Mouse (Mus musculus) layer of hippocampus, adult 9-11 months (tissue): ENCODE data around the gene Sstr4.
A peak's percentile ranks its signal among the peaks of the same experiment; 100 is the strongest.

Source experiments
- DNase-seq: peaks from one replicate; pipeline ENCODE4 v3.0.0; 2022

Sstr4 gene

GRCm38 (mm10) chr2:148396209-148396608 is 1.1 kb downstream of the Sstr4 start:
- no peak for DNase-seq

- DNase-seq = no peak
Measured at GRCm38 (mm10) chr2:148397015-148397783, 2.1 kb downstream of the Sstr4 start.

DNA sequence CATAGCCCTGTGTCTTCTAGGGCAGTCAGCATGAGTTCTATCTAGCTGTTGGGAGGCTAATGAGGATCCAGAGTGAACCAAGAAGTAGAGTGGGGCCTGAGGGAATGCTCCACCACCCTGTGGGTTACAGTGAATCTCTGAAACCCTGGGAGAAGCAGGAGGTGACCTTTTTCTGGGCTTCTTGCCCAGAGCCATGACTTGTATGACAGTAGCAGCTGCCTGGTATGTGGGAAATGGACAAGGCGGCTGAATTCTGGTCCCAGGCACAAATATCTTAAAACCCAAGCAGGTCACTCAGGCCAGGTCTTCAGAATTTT is 2.6 kb downstream of the Sstr4 start:
- no peak for DNase-seq

GRCm38 (mm10) chr2:148398901-148399685 is 3.9 kb downstream of the Sstr4 start:
- DNase-seq = no peak

DNA sequence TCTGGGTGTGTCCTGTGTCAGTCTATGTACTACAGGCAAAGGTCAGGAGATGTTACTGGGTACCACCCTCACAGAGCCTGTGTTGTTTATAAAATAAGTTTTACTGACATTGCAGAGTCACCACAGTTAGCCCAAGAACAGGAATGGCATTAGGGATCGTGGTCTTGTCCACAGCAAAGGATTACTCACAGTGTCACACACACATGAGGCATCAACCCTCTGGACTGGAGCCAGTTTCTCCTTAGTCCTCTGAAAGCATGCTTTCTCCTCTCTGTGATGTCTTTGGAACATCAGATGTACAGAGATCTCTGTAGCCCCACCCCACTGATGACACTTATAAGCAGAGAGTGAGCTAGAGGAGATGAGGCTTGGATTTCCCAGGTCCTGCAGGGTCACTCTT is 7.1 kb downstream of the Sstr4 start:
- no peak for DNase-seq

DNA sequence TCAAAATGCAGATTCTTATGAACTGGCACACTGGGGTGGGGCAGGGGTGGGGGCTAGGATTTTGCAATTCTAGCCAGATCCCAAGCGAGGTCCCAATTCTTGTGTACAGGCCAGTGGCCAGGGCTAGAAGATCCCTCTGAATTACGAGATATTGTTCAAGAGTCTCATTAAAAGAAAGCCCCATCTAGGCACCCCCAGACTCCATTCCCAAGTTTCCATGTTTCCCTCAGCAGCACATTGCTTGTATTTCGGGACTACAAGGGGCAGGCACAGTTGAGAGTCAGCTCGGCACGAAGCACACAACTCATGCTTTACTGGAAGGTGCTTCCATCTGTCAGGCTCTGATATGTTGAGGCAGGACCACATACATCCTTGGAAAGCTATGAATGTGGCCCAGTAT is 9.8 kb downstream of the Sstr4 start:
- DNase-seq = no peak

DNA sequence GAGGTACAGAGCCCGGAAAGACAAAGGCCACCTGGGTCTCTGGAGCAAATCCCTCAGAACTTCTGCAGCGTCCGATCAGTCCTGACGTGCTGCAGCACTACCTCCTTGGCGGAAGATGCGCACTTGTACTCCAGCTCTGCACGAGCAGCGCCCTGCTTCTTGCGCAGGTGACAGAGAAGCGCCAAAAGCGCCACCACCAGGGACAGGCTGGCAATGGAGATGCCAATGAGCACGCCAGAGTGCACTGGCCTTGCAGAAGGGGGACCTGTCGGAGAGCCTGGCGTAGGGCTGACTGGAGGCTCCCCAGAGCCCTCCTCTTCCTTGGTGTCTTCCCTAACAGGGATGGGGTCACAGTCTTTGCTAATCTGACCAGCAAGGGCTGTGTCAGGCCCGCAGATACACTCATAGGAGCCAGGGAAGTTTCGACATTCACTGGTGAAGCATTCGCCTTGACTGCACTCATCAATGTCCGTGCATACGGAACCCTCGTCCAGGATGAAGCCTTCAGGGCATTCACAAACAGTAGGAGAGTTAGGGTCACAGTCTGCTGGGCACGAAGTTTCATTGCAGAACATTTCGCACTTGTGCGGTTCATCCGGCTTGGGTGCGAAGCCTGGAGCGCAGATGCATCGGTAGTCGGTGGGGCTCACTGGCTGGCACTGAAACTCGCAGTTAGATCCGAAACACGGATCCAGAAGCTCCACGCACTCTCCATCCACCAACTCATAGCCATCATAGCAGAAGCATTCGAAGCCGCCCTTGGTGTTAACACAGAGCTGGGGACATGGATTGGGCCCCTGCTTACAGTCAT is 11.2 kb downstream of the Sstr4 start:
- no peak for DNase-seq

DNA sequence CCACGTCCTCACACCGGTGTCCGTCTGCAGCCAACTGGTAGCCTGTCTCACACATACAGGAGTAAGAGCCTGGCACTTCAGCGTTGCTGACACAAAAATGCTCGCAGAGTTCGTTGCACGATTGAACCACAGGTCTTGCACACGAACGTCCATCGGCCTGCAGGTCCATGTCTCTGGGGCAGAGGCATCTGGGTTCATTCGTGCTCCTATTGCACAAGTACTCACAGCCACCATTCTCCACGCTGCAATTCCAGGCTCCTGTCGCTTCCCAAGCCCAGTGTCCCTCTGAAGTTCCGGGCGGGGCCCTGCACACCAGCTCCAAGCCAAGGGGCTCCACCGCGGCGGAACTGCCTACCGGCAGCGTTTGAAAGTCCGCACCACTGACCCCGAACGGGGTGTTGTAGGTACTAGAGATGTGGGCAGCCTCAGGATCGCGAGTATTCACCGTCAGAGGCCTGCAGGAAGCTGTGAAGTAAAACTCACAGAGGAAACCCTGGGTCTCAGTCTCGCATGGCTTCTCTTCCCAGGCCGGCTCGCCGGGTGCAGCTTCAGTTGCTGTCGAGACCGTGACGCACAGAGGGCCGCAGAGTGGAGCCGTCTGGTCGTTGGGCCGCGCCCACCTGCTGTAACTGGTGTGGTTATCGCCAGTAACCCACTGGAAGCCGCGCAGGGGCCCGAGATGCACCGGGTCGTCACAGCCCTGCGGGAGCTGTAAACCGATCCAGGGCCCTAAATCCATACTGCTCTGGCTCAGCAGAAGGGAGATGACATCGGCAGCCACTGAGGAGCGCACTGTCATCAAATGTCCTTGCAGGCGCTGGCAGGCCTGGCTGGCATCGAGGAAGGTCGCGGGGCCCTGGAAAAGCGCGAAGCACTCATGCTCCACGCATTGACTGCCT is 12.1 kb downstream of the Sstr4 start:
- DNase-seq = no peak

DNA sequence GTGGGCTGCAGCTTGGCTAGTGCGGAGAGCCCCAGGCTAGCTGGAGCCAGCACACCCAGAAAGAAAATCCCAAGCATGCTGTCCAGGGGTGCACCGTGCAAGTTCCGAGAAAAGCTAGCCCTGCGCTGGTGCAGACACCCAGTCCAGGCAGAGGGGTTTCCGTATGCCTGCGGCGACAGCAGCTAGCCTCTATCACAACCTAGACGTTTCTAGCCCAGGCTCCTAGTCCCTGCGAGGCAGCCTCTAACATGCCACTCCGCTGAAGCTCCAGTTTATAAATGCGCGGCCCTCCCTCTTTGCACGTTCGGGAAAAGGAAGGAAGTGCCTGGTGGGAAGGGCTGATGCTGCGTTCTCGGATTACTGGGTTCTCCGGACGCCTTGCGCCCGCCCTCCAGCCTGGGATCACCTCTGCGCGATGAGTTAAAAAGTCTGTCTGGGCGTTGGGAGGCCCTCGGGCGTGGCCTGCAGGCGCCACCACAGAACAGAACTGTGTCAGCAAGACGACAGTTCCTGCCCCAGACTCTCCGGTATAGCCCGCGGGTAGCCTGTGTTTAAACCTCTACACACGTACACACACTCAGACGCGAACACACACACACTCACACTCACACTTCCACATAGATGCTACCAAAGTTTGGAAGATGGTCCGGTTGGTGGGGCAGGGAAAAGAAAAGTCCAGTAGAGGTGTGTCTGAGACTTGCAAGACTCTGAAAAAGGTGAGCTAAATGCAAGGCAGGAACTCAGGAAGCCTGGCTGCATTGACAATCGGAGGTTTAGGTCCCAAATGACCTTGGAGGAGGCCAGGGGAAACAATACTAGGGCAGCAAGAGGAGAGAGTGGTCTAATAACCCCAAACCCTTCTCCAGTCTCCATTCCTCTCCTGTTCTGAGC is 13.0 kb downstream of the Sstr4 start, which contains the start of gene Thbd:
Thbd (minus strand) TSS at position 319 of the 891 bp plus-strand sequence.
- DNase-seq = no peak

GRCm38 (mm10) chr2:148408761-148409120 is 13.6 kb downstream of the Sstr4 start:
- DNase-seq = no peak

DNA sequence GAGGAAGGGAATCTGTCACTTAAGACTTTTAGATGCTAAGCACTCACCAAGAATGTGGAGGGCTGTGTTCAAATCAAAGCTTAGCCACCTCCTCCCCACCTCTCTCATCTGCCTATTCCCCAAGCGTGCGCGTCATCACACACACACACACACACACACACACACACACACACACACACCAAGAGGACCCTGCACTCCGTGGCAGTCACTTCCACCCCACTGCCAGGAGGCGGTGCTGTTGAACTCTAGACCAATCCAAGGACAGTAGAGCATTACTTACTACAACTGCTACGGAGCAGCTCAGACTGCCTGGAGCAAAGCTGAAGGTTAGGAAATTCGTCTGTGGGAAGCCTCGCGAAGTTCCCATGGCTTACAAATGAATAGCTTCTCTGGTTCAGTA is 14.0 kb downstream of the Sstr4 start:
- peak; percentile 82 for DNase-seq

DNA sequence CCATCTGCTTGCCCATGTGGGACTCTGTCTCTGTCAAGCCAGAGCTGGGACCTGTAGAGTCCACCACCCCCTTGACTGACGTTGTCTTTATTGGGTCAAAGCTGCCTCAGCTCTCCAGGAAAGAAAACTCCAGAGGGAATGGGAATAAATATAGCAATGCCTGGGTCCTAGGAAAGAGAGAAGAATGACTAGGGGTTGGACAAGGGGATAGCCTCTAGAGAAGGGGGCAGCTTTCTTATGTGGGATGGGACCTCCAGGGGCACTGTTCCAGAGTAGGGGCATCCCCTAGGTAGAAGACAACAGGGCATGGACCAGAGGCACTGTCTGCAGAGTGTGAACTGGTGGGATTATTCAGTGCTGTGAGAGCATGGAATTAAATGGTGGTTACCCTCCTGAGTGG is 14.7 kb downstream of the Sstr4 start:
- DNase-seq = no peak

- DNase-seq = no peak
Measured at GRCm38 (mm10) chr2:148419151-148419550, 24.0 kb downstream of the Sstr4 start.

DNA sequence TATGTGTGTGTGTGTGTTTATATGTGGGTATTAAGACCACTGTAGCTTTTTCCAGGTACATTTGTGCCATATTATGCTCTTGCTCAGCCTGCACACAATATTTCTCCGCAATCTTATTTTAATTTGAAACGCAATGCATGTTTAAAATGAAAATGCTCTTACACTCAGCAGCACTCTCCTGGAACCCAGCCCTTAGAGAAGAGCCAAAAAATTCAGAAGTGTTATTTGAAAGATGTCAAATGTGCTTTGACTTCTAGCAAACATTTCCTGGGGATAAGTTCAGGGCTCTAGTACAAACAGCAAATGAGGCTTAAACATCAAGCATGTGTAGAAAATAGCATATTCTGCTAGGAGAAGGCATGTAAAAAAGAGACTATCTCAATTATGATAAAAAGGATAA is 24.6 kb downstream of the Sstr4 start:
- no peak for DNase-seq

- DNase-seq = no peak
Measured at GRCm38 (mm10) chr2:148421112-148421511, 26.0 kb downstream of the Sstr4 start.

GRCm38 (mm10) chr2:148421706-148422105 is 26.6 kb downstream of the Sstr4 start:
- no peak for DNase-seq

GRCm38 (mm10) chr2:148425709-148426382 is 30.7 kb downstream of the Sstr4 start:
- DNase-seq = no peak

GRCm38 (mm10) chr2:148427553-148427952 is 32.4 kb downstream of the Sstr4 start:
- DNase-seq = no peak

GRCm38 (mm10) chr2:148428523-148428922 is 33.4 kb downstream of the Sstr4 start:
- DNase-seq = no peak

- no peak for DNase-seq
Measured at GRCm38 (mm10) chr2:148429001-148429505, 33.9 kb downstream of the Sstr4 start.

- no peak for DNase-seq
Measured at GRCm38 (mm10) chr2:148430941-148431340, 35.8 kb downstream of the Sstr4 start.
